Mouse (Mus musculus): ENCODE data around the gene Slc35f6. TPM values are rescaled to one million over a fixed set of nuclear protein-coding genes. Genes with fewer than 3 reads are reported as not detected.

Gene Slc35f6
- polyA plus RNA-seq, 1 experiment: 51.2 TPM

GRCm38 (mm10) chr5:30653246-30653645 lies 5.5 kb downstream of the Slc35f6 start:
- no peak overlapping the region for H3K4me3 ChIP-seq (ENCODE audit: insufficient read depth, low read depth, low read length)
- H3K36me3 ChIP-seq (ENCODE audit: control insufficient read depth, insufficient read depth, low read length): no peaks in the 10 kb centered on the region
- H3K4me1 ChIP-seq (ENCODE audit: control insufficient read depth, insufficient read depth, low read length): peaks cover 11% of the 10 kb centered on the region; the same call in 1 of the 2 replicates
- TF ChIP-seq CTCF (conservative IDR thresholded peaks at IDR 0.05; ENCODE audit: insufficient read depth, insufficient read length, low read depth, low read length): no peak
- DNase-seq: no peak
- no peaks in the 10 kb centered on the region for H3K27me3 ChIP-seq (replicated peaks; ENCODE audit: control insufficient read depth, insufficient read depth, low read length)
- 90% methylated on average over 6 of the region's 6 CpGs for whole genome bisulfite sequencing
- H3K27ac ChIP-seq (ENCODE audit: insufficient read depth, low read depth, low read length): no peak overlapping the region

- TF ChIP-seq CTCF (conservative IDR thresholded peaks at IDR 0.05; ENCODE audit: insufficient read depth, insufficient read length, low read depth, low read length) (no peak), POLR2A (IDR thresholded peaks at IDR 0.05; ENCODE audit: low read depth, low read length) (no peak)
Observed at GRCm38 (mm10) chr5:30655042-30655441, 7.3 kb downstream of the Slc35f6 start.

DNA sequence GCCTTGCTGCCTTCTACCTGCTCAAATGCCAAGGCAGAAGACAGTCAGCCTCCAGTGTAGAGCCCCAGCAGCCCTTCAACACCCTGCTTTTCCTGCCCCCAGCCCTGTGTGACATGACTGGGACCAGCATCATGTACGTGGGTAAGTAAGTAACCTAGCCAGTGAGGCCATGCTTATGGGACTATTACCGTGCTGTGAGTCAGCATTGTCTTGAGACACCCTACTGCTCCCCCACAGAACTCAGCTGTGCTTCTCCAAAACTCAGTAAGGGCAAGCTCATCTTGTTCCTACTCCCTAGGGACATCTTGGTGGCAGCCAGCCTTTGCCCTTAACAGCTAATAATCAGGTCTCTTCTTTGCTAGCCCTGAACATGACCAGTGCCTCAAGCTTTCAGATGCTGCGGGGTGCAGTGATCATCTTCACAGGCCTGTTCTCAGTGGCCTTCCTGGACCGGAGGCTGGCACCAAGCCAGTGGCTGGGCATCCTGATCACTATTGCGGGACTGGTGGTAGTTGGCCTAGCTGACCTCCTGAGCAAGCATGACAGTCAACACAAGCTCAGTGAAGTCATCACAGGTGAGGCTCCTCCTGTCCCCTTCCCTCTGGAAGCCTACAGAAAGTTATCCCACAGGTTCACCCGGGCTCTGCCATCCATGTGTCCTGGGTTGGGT lies 7.9 kb downstream of the Slc35f6 start:
- Histone ChIP-seq H3K36me3 (ENCODE audit: control insufficient read depth, insufficient read depth, low read length) (no peaks in the 10 kb centered on the region), H3K4me3 (ENCODE audit: insufficient read depth, low read depth, low read length) (no peak overlapping the region), H3K27ac (ENCODE audit: insufficient read depth, low read depth, low read length) (no peak overlapping the region), H3K27me3 (replicated peaks; ENCODE audit: control insufficient read depth, insufficient read depth, low read length) (no peaks in the 10 kb centered on the region), H3K4me1 (ENCODE audit: control insufficient read depth, insufficient read depth, low read length) (no peaks in the 10 kb centered on the region)
- 87% methylated on average over 6 of the region's 6 CpGs for WGBS
- no peak for DNase-seq
- TF ChIP-seq POLR2A (IDR thresholded peaks at IDR 0.05; ENCODE audit: low read depth, low read length): no peak
- TF ChIP-seq CTCF (conservative IDR thresholded peaks at IDR 0.05; ENCODE audit: insufficient read depth, insufficient read length, low read depth, low read length): no peak

More at GRCm38 (mm10) chr5:30655042-30655441, 7.3 kb downstream of the Slc35f6 start:
- H3K36me3 ChIP-seq (ENCODE audit: control insufficient read depth, insufficient read depth, low read length): no peaks in the 10 kb centered on the region
- H3K4me1 ChIP-seq (ENCODE audit: control insufficient read depth, insufficient read depth, low read length): no peaks in the 10 kb centered on the region
- no peak overlapping the region for H3K27ac ChIP-seq (ENCODE audit: insufficient read depth, low read depth, low read length)
- no peak overlapping the region for H3K4me3 ChIP-seq (ENCODE audit: insufficient read depth, low read depth, low read length)
- DNase-seq: no peak
- H3K27me3 ChIP-seq (replicated peaks; ENCODE audit: control insufficient read depth, insufficient read depth, low read length): no peaks in the 10 kb centered on the region
- 85% methylated on average over 8 of the region's 8 CpGs for WGBS

- Histone ChIP-seq H3K27me3 (replicated peaks; ENCODE audit: control insufficient read depth, insufficient read depth, low read length) (no peaks in the 10 kb centered on the region), H3K4me3 (ENCODE audit: insufficient read depth, low read depth, low read length) (no peak overlapping the region), H3K4me1 (ENCODE audit: control insufficient read depth, insufficient read depth, low read length) (no peaks in the 10 kb centered on the region), H3K36me3 (ENCODE audit: control insufficient read depth, insufficient read depth, low read length) (no peaks in the 10 kb centered on the region), H3K27ac (ENCODE audit: insufficient read depth, low read depth, low read length) (no peak overlapping the region)
- no peak for DNase-seq
- 82% methylated on average over 4 of the region's 4 CpGs for WGBS
- no peak for TF ChIP-seq POLR2A (IDR thresholded peaks at IDR 0.05; ENCODE audit: low read depth, low read length)
- no peak for TF ChIP-seq CTCF (conservative IDR thresholded peaks at IDR 0.05; ENCODE audit: insufficient read depth, insufficient read length, low read depth, low read length)
Observed at GRCm38 (mm10) chr5:30659042-30659441, 11.3 kb downstream of the Slc35f6 start.

- TF ChIP-seq POLR2A (IDR thresholded peaks at IDR 0.05; ENCODE audit: low read depth, low read length) (no peak), CTCF (conservative IDR thresholded peaks at IDR 0.05; ENCODE audit: insufficient read depth, insufficient read length, low read depth, low read length) (no peak)
- WGBS: 87% methylated on average over 1 of the region's 1 CpGs
- Histone ChIP-seq H3K27ac (ENCODE audit: insufficient read depth, low read depth, low read length) (no peak overlapping the region), H3K27me3 (replicated peaks; ENCODE audit: control insufficient read depth, insufficient read depth, low read length) (no peaks in the 10 kb centered on the region), H3K4me1 (ENCODE audit: control insufficient read depth, insufficient read depth, low read length) (no peaks in the 10 kb centered on the region), H3K4me3 (ENCODE audit: insufficient read depth, low read depth, low read length) (no peak overlapping the region), H3K36me3 (ENCODE audit: control insufficient read depth, insufficient read depth, low read length) (no peaks in the 10 kb centered on the region)
- no peak for DNase-seq
Observed at GRCm38 (mm10) chr5:30660278-30660677, 12.5 kb downstream of the Slc35f6 start.

DNA sequence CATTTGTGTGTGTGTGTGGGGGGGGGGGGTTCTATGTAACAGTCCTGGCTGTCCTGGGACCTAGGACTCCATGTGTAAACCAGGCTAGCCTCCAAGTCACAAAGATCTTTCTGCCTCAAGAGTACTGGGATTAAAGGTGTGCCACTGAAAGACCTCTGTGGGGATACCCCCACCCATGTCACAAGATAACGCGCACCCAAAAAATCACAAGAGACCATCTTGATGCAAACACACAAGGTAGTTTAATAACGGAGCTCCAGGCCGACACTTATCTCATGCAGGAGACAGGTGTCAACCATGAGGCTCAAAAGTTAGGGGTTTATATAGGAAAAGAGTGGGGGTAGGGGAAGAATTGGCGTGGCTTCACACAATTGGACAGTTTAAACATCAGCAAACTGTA lies 13.1 kb downstream of the Slc35f6 start:
- Histone ChIP-seq H3K4me1 (ENCODE audit: control insufficient read depth, insufficient read depth, low read length) (no peaks in the 10 kb centered on the region; the same call in 1 of the 2 replicates), H3K36me3 (ENCODE audit: control insufficient read depth, insufficient read depth, low read length) (no peaks in the 10 kb centered on the region), H3K4me3 (ENCODE audit: insufficient read depth, low read depth, low read length) (no peak overlapping the region), H3K27ac (ENCODE audit: insufficient read depth, low read depth, low read length) (no peak overlapping the region), H3K27me3 (replicated peaks; ENCODE audit: control insufficient read depth, insufficient read depth, low read length) (no peaks in the 10 kb centered on the region)
- no peak for TF ChIP-seq POLR2A (IDR thresholded peaks at IDR 0.05; ENCODE audit: low read depth, low read length)
- TF ChIP-seq CTCF (conservative IDR thresholded peaks at IDR 0.05; ENCODE audit: insufficient read depth, insufficient read length, low read depth, low read length): no peak
- no peak for DNase-seq
- WGBS: 98% methylated on average over 5 of the region's 5 CpGs

- Histone ChIP-seq H3K27me3 (replicated peaks; ENCODE audit: control insufficient read depth, insufficient read depth, low read length) (no peaks in the 10 kb centered on the region), H3K36me3 (ENCODE audit: control insufficient read depth, insufficient read depth, low read length) (no peaks in the 10 kb centered on the region), H3K4me1 (ENCODE audit: control insufficient read depth, insufficient read depth, low read length) (no peaks in the 10 kb centered on the region; the same call in 1 of the 2 replicates), H3K27ac (ENCODE audit: insufficient read depth, low read depth, low read length) (no peak overlapping the region), H3K4me3 (ENCODE audit: insufficient read depth, low read depth, low read length) (no peak overlapping the region)
- TF ChIP-seq POLR2A (IDR thresholded peaks at IDR 0.05; ENCODE audit: low read depth, low read length): no peak
- no peak for TF ChIP-seq CTCF (conservative IDR thresholded peaks at IDR 0.05; ENCODE audit: insufficient read depth, insufficient read length, low read depth, low read length)
- DNase-seq: no peak
- whole genome bisulfite sequencing: 92% methylated on average over 9 of the region's 9 CpGs
Observed at GRCm38 (mm10) chr5:30665360-30665759, 17.6 kb downstream of the Slc35f6 start.

All from kidney, adult 2 months (tissue).